Mouse (Mus musculus) retina, embryonic 14.5 days (tissue): ENCODE data around the gene Tmtc1.

Source experiments
- DNase-seq: peaks from one replicate; pipeline ENCODE4 v3.0.0-alpha.2; 2015; ENCODE audit warnings: low spot score

Tmtc1 gene

GRCm38 (mm10) chr6:148239311-148239710, 204.9 kb downstream of the Tmtc1 start:
- no peak for DNase-seq

GRCm38 (mm10) chr6:148237453-148237852, 206.7 kb downstream of the Tmtc1 start:
- DNase-seq: no peak

GRCm38 (mm10) chr6:148234105-148234828, 209.9 kb downstream of the Tmtc1 start:
- no peak for DNase-seq

GRCm38 (mm10) chr6:148227542-148227941, 216.6 kb downstream of the Tmtc1 start:
- DNase-seq: no peak

- no peak for DNase-seq
Measured at GRCm38 (mm10) chr6:148222686-148223085, 221.5 kb downstream of the Tmtc1 start.

GRCm38 (mm10) chr6:148218235-148219076, 225.7 kb downstream of the Tmtc1 start:
- DNase-seq: no peak

GRCm38 (mm10) chr6:148216752-148217151, 227.4 kb downstream of the Tmtc1 start:
- no peak for DNase-seq

- peak; percentile 80 for DNase-seq
Measured at GRCm38 (mm10) chr6:148214765-148215164, 229.4 kb downstream of the Tmtc1 start.

- DNase-seq: peak; percentile 100
Measured at GRCm38 (mm10) chr6:148211897-148212680, 232.1 kb downstream of the Tmtc1 start, which contains the start of gene Ergic2. Gene Ergic2 (minus strand): TSS chr6:148212374.

- no peak for DNase-seq
Measured at GRCm38 (mm10) chr6:148211391-148211876, 232.8 kb downstream of the Tmtc1 start.

- no peak for DNase-seq
Measured at GRCm38 (mm10) chr6:148207522-148207921, 236.7 kb downstream of the Tmtc1 start.

GRCm38 (mm10) chr6:148205134-148205533, 239.1 kb downstream of the Tmtc1 start:
- no peak for DNase-seq

GRCm38 (mm10) chr6:148199729-148200128, 244.5 kb downstream of the Tmtc1 start:
- DNase-seq: no peak

- no peak for DNase-seq
Measured at GRCm38 (mm10) chr6:148199177-148199576, 245.0 kb downstream of the Tmtc1 start.

- no peak for DNase-seq
Measured at GRCm38 (mm10) chr6:148193972-148194701, 250.1 kb downstream of the Tmtc1 start.

- no peak for DNase-seq
Measured at GRCm38 (mm10) chr6:148185694-148186093, 258.5 kb downstream of the Tmtc1 start.
